Mouse (Mus musculus): ENCODE results near the gene Itpr2.

- TF ChIP-seq POLR2A (IDR thresholded peaks at IDR 0.05; ENCODE audit: borderline replicate concordance, extremely low read depth, low read depth, low read length) (no peak), CTCF (IDR thresholded peaks at IDR 0.05; ENCODE audit: insufficient read depth, low read length) (no peak)
These were observed 49.3 kb upstream of the Itpr2 start for GRCm38 (mm10) chr6:146551326-146551725.
